Mouse (Mus musculus) fat pad, adult 2 months (tissue): ENCODE results near the gene Lbp.

Experiments used
- DNase-seq: peaks from one replicate; pipeline ENCODE4 v3.0.0-alpha.2; 2011; ENCODE audit warnings: low read depth, low spot score; ENCODE audit errors: extremely low read depth

Lbp gene

DNA sequence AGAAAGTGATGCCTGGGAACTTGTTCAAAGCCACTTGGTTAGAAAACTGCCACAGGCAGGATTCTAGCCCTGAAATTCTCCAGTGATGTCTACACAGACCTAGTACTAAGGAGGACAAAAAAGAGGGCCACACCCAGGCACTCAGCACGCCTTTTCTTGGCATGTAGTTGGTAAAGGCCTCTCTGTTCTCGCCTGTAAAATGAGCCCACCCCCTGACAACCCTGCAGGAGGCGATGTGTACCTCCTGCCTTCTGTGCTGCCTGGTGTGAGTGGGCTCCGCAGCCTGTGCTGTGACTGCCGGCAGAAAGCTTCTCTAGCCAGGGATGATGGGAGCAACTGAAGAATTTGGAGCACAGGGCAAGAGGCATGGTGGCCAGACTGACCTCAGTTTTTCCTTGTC, 2.0 kb downstream of the Lbp start:
- DNase-seq, result no peak

GRCm38 (mm10) chr2:158313089-158313488, 6.8 kb downstream of the Lbp start:
- no peak for DNase-seq

GRCm38 (mm10) chr2:158316371-158316770, 10.1 kb downstream of the Lbp start:
- no peak for DNase-seq

DNA sequence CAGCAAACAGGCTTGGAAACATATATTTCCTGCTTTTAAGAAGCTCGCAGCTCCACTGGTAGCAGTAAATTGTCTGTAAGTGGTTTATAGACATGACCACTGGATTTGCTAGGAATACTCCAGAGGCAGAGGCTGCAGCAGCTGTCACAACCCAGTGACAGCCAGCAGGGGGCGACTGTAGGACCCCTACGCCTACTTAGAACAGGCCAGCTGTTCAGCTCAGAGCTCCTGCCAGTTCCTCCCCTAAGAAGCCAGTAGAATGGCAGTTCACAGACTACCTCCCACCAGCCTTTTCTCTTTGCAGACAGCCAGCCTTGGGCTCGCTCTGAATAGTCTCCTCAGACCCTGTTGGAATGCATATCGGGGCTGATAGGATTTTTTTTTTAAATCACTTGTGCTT, 10.7 kb downstream of the Lbp start:
- DNase-seq, result no peak

GRCm38 (mm10) chr2:158321596-158321995, 15.3 kb downstream of the Lbp start:
- no peak for DNase-seq

- no peak for DNase-seq
Observed at GRCm38 (mm10) chr2:158322845-158323244, 16.6 kb downstream of the Lbp start.

- DNase-seq, result no peak
Observed at GRCm38 (mm10) chr2:158324531-158325190, 18.4 kb downstream of the Lbp start.

DNA sequence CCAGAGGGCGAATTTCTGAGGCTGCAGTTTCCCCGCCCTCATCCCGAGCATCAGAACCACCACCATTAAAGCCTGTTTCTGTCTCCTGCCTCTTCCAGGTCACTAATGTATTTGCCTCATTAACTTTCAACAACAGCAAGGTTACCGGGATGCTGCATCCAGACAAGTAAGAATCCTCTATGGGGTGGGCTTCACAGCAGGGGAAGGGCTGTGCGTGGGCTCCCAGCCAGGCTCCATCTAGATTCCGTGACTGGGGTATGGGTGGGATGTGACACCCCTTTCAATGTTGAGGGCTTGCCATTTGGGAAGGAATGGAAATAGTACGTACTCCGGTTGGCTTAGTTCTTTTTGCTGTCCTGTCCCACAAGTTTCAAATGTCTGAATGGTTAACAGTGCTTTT, 19.3 kb downstream of the Lbp start:
- DNase-seq, result no peak

- no peak for DNase-seq
Observed at GRCm38 (mm10) chr2:158334356-158334755, 28.1 kb downstream of the Lbp start.

DNA sequence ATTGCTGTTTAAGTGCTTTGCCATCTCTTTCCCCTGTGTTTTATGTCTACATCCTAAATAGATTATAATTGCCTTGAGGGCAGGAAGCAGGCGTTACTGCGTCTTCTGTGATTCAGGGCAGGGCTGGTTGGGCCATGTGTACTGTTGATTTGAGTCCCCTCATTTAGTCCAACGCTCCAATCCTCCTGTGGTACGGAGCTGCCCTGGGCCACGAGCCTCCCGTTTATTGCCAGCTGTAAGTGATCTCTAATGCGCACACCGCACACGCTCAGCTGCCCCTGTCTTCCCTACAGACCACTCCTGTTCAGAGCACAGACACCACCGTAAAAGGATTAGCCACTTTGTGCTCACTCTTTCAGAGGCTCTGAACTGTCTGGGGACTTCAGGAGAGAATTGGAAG, 31.4 kb downstream of the Lbp start:
- no peak for DNase-seq

GRCm38 (mm10) chr2:158339948-158340564, 33.8 kb downstream of the Lbp start:
- DNase-seq, result no peak

- DNase-seq, result no peak
Observed at GRCm38 (mm10) chr2:158341324-158341723, 35.0 kb downstream of the Lbp start.

GRCm38 (mm10) chr2:158343495-158343894, 37.2 kb downstream of the Lbp start:
- no peak for DNase-seq

DNA sequence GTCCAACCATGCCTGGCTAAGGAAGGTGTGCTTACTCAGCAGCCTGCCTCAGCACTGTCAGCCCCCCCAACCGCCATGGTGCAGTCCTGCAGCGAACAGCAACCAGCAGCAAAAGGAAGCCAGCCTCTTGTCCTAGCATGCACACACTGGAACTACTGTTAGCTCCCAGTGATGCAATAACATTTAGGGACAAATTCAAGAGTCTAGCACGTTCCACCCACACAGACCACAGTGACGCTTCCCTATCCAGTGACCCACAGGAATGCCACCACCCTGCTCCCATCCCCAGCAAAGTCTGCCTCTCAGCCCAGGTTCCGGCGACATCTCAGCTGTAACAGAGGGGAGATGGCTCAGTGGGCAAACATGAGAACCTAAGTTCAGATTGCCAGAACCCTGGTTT, 40.2 kb downstream of the Lbp start:
- DNase-seq, result no peak

DNA sequence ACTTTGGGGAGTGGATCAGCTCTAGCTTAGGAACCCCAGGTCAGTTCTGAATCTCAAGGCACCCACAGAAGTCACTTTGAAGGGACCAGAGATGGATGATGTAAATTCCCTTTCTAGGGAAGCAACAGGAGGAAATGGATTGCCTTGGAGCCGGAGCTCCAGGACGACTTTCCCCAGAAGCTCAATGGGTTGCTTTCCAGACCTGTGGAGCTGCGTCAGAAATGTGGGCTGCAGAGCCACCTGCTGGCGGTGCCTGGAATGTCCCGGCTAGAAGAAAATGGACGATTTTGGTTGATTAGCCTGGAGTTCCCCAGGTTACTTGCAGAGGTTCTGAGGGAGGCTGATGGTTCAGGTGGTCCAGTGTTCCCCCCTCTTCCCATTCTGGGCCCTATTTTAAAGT, 41.6 kb downstream of the Lbp start:
- DNase-seq, result no peak

- no peak for DNase-seq
Observed at GRCm38 (mm10) chr2:158352801-158353520, 46.7 kb downstream of the Lbp start.

DNA sequence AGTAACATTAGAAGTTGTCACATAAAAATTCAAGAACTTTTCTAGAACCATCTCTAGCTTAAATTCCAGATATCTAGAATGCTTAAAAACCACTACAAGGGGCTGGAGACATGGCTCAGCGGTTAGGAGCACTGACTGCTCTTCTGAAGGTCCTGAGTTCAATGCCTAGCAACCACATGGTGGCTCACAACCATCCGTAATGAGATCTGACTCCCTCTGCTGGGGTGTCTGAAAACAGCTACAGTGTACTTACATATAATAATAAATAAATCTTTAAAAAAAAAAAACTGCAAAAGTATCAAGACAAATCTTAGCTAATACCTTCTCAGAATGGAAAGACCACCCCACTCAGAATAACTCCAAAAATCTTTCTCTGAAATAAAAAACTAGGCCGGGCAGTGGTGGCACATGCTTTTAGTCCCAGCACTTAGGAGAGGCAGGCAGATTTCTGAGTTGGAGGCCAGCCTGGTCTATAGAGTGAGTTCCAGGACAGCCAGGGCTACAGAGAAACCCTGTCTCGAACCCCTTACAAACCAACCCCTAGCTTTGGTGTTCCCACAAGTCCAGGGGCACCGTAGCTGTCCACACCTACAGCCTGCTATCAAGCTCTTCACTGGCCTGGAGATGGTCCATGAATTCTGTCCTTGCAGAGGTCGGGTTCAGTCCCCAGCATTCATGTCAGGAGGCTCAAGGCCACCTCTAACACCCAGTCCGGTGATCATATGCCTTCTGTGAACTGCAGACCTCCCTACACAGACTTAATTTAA, 48.2 kb downstream of the Lbp start:
- no peak for DNase-seq

- DNase-seq, result no peak
Observed at GRCm38 (mm10) chr2:158355238-158355637, 48.9 kb downstream of the Lbp start.

DNA sequence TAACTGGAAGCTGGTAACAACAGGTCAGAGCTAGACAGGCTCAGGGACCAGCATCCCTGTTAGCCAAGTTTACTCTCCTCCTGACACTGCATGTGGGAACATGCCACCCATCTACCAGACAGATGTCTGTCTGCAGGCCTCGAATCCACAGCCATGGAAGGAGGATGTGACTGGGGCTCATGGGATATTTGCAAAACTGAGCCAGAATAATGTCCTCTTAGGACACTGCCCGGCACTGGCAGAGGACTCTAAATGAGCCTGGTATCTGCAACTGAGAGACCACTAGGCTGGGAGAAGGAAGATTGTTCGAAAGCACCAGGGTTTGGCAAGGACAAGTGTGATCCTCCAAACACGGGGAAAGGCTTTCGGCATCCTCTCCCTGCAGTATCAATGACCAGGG, 49.8 kb downstream of the Lbp start:
- no peak for DNase-seq

- DNase-seq, result no peak
Observed at GRCm38 (mm10) chr2:158359757-158360620, 53.7 kb downstream of the Lbp start.
